Mouse (Mus musculus): ENCODE measurements around the gene Gjc2.

Gene Gjc2

DNA sequence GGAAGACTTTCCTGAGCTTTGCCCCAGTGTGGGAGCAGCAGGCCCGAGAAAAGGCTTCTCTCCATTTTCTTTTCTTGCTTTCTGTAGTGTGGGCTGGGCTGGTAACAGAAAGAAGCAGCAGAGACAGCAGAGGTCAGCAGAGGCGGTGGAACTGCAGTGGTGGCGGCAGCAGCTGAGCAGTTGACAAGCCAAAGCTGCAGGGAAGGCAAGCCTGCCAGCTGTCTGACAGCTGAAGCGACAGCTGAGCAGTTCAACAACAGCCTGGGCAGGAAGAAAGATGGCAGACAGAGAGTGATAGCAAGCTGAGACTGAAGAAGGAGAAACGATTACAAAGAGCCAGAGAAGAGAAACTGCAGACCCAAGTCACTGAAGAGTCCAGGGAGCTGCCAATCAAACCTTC, 21.6 kb downstream of the Gjc2 start:
- no peak for DNase-seq (ENCODE audit: low read depth, low spot score)

DNA sequence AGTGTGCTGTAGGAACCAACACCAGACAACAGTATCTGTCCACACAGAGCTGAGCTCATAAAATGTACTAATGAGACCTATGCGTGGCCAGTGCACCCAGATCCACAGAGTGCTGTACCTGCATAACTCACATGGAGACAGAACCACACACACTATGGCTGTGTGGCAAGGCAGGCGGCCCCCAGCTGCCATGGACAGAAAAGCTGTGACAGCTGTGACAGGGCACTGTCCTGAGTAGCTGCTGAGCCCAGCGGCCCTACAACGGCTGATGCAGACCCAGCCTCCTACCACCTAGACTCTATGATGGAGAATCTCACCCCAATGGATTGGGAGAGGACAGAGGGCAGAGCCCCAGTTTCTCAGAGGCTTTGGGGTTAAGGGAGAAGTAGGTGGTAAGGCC, 23.5 kb downstream of the Gjc2 start:
- no peak for DNase-seq (ENCODE audit: low read depth, low spot score)

DNA sequence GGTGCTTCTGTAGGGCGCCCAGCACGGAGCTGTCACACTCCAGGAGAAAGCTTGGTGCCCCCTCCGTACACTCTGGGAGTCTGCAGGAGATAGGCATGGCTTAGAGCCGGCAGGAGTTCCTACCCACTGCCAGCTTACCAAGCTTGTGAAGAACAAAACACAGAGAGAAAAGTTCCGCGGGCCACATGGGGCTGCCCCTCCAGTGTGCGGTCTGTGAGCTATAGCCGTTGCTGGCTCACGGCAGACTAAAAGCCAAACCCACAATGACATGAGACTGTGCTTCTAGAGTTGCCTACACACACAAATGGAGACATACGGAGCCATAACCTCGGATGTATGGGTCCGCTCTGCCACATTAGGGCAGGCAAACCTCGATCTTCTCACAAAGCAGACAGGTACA, 23.9 kb downstream of the Gjc2 start:
- no peak for DNase-seq (ENCODE audit: low read depth, low spot score)

DNA sequence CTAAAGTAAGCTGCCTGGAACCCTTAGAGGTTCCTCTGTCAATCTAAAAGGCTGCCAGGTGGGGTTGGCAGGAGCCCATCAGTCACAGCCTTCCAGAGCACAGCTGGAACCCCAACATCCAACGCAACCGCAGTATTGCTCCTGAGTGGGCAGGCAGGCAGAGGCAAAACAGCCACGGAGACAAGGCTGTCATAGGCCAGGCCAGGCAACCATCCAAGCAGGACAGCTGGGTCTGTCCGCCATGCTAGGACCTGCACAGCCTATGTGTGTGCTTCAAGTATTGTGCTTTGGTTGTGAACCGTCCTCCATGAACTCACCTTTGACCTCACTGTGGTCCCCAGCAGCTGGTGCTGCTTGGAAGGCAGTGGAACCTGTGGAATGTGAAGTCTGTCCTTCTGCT, 27.1 kb downstream of the Gjc2 start:
- no peak for DNase-seq (ENCODE audit: low read depth, low spot score)

DNA sequence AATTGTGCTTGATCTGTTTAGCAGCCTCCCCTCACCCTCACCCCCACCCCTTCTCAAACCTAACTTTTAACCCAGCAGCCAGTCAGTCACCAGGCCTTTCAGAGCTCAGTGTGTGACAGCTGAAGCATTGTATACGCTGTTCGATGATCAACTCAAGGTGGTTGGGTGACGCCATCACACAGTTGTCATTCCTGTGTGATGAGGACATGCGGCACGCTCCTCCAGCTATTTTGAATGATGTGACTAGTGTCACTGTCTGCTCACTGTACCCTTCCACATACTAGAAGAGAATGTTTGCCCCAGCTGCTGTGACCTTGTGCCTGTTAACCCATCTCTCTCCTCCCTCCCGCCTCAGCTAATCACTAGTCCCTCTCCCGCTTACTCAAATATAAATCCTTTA, 28.8 kb downstream of the Gjc2 start:
- DNase-seq (ENCODE audit: low read depth, low spot score), result no peak

DNA sequence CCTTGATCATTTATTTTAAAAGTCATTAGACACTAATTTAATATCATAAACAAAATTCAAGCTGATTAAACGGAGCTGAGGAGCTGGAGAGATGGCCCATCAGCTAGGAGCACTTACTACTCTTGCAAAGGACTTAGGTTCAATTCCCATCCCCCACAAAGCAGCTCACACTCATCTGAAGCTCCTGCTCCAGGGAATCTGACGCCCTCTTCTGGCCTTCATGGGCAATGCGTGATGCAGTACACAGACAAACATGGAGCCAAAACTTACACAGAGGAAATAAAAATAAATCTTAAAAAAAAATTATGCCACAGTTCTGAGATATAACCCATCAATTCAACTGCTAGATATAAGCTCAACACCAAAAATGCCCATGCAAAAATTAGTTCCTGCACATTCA, 31.3 kb downstream of the Gjc2 start:
- peak; percentile 41 for DNase-seq (ENCODE audit: low read depth, low spot score)

DNA sequence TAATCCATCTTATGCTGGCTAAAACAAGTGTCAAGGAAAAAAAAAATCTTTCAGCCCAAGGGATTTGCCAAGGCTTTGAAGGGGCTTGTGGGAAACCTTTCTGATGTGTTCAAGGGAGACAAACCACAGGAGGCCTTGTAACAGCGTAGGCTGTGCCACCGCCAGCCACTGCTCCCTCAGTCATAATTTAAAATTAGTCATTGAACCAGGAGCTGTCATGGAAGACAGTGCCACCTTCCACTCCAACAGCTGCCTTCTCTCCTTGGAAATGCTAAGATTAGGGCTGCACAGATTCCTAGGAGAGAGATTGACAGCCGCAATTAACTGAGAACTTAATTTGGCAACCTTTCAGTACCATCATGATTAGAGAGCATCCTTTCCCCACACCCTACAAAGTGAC, 33.7 kb downstream of the Gjc2 start:
- DNase-seq (ENCODE audit: low read depth, low spot score), result no peak

DNA sequence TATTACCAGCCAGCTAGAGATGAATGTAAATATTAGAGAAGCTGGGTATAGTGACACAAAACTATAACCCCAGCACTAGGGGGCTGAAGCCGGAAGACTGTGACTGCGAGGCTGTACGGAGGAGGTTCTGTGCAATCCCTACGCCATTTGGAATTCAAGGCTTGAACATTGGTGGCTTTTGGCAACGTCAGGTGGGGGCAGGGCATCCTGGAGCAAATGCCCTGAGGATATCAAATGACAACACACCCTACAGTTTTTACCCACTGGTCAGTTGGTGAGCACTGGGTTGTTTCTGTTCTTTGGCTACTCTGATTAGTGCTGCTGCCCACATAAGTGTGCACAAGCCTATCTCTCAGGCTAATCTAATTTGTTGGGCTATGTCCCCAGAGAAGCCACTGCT, 40.1 kb downstream of the Gjc2 start:
- no peak for DNase-seq (ENCODE audit: low read depth, low spot score)

DNA sequence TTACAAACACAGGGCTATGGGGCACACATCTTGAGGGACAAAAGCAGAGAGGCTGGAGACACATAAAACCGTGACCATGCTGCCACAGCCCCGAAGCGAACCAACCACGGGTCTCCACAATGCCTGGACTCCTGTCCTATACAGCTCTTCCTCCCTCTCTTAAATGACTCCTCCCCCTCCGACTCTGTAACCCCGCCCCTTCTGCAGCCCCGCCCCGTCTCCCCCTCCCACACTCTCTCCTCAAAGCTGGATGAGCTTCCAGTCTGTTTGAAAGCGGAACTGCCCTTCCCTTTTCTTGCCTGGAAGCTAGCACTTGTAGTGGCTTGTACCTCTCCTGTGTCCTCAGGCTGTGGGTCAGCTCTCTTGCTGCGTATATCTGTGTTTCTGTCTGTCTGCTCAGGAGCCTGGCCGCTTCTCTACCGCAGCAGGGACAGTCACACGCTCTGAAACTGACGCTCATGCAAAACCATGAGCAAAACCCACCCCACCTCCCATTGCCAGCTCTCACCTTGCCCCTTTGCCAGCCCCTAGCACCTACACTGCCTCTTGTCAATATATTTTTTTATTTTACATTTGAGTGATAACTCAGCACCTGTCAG, 41.1 kb downstream of the Gjc2 start:
- DNase-seq (ENCODE audit: low read depth, low spot score), result peak; percentile 31

DNA sequence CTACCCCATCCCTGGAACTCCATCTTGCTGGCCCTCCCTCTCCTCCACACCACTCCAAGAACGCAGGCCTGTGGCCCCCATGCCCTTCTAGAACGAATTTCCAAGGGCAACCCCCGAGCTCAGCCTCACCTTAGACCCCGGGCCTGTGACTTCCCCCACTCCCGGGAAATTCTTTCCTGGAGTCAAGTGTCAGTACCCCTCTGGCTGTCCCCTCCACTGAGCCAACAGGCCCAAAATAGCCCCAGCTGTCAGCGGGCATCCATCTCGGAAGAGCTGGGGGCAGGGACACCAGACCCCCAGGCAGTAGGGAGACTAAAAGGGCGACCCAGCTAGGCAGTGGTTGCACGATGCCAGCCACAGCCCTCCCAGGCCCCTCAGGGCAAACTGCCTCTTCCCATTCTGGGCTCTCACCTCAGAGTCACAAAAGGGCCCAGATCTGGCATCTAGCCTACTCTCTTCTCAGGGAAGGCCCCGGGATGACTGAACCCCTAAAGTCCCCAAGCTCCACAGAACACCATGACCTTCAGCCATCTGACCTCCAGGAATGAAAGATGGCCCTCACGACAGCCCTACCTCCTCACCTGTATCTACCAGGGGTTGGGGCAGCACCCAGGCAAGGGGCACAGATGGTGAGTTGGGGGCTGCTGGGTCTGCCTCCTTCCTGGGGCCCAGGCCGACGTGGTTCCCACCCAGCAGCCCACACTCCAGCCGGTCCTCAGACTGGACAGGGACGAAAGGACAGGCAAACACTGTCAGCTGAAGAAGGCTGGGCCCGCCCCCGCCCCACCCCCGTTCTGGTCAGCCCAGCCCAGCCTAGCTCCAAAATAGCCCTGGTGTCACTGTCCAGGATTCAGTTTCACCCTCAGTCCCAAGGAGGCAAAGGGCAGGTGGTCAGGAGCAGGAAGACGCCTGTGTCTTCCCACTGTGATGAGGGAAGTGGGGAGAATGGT, 44.2 kb downstream of the Gjc2 start:
- no peak for DNase-seq (ENCODE audit: low read depth, low spot score)

DNA sequence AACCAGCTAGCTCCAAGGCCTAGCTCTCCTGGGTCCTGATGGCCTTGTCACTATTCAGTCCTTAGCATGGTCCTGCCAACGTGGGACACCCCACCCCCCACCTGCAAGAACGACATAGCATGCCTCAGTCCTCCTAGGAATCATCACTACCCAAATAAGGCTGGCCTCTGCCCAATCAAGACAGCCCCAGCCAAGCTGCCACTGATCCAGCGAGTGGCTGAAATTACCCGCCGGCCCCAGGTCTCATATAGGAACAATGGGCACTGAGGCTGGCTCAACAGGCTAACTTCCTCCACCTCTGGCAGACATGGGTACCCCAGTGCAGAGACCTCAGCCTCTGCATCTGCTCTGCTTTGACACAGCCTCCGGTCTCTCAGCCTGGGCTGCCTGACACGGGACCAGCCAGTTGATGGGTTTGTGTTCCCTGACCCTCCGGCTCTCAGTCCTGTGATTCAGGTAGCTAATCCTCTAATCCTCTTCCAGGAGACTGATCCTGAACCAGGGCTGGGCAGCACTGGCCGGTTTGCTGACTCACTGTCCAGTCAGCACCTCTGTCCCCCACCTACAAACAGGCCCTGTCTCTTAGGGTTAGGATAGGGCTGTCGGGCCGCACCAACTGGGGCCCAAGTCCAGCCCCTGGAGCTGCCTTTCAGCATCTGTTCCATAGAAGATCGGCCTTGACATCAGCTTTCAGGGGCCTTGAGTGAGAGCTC, 45.9 kb downstream of the Gjc2 start:
- no peak for DNase-seq (ENCODE audit: low read depth, low spot score)

DNA sequence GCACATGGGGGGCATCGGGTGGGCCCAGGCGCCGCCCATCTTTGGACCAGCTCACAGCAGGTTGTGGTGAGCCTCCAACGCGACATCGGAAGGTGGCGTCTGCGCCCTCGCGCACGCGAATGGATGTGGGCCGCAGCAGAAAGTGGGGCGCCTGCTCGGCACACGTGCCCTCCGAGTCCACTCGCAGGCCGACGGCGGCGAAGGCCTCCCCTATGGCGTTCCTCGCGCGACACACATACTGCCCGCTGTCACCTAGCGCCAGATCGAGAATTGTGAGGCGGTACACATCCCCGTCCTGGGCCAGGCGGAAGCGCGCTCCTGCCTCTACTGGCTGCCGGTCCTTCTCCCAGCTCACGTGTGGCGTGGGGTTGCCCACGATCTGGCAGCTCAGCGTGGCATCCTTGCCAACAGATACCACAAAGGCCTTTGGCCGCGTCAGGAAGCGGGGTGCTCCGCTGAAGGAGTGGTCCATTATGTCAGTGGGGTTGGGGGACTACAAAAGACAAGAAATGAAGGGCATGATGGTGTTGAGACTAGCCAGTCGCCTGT, 47.0 kb downstream of the Gjc2 start, which contains the start of gene Obscn:
Gene Obscn, minus strand, starts transcription at position 499 of the 549 bp plus-strand sequence.
- no peak for DNase-seq (ENCODE audit: low read depth, low spot score)

DNA sequence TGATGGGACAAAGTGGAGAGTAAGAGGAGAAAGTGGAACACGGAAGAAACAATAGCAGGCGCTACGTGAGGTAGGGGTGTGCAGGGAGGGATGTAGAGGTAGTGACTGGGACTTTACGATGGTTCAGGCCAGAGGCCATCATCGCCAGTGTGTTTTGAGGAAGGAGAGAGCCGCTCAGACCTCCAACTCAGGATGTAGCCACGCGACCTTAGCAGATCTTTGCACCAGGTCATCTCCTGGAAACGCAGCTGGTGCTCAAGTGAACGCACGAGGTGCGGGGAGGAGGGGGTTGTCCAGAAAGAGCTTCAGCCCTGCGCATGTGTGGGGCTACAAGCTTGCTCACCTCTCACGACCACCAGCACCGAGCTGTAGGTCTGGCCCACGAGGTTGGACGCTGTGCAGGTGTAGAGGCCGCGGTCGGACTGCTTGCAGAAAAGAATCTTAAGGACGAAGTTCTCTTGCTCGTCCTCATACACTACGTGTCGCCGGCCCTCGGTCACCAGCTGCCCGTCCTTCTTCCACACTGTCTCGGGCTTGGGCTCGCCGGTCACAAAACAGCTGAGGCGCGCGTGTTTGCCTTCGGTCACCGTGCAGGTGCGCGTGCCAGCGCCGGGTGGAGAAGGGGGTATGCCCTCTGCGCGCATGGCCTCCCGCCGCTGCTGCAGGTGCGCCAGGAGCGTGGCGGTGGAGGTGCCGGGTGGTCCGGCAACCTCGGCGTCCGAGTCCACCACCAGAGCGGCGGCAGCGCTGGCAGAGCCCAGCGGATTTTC, 47.8 kb downstream of the Gjc2 start:
- DNase-seq (ENCODE audit: low read depth, low spot score), result no peak

DNA sequence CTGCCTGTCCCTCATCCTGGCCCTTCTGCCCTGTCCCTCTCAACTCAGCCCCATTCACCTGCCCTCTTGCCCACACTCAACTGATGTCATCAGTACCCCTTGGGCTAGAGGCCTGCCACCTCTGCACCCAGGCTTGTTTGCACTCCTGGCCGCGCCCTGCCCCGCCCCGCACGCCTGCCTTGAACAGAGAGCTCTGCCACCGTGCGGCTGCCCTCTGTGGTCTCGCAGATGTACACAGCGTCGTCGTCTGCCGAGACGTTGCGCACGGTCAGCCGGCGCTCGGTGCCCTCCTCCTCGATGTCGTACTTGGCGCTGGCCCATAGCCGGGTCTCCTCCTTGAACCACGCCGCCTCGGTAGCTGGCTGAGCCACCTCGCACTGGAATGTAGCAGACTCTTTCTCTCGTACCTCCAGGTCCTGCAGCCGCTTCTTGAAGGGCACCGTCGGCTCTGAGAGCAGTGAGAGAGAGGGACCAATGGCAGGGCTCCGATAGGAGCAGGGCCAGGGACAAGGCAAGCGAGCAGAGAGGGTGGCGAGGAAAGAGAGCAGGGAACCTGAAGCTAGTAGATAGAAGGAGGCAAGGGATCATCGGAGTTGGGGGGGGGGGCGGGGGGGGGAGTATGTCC, 48.5 kb downstream of the Gjc2 start:
- no peak for DNase-seq (ENCODE audit: low read depth, low spot score)

DNA sequence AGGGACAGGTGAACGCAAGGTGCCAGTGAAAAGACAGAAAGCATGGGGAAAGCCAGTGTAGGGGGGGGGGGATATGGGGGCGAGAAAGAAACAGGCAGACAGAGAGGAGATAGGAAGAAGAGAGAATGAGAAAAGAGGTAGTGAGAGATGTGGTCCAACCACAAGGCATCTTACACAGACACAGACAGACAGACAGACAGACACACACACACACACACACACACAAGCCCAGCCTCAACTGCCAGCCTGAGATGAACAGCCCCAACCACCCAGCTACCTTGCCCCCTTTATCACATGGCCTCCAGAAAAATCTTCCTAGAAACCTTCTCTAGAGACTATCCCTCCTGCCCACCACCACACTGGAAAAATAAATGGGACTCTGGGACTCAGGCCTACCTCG, 50.9 kb downstream of the Gjc2 start:
- no peak for DNase-seq (ENCODE audit: low read depth, low spot score)

DNA sequence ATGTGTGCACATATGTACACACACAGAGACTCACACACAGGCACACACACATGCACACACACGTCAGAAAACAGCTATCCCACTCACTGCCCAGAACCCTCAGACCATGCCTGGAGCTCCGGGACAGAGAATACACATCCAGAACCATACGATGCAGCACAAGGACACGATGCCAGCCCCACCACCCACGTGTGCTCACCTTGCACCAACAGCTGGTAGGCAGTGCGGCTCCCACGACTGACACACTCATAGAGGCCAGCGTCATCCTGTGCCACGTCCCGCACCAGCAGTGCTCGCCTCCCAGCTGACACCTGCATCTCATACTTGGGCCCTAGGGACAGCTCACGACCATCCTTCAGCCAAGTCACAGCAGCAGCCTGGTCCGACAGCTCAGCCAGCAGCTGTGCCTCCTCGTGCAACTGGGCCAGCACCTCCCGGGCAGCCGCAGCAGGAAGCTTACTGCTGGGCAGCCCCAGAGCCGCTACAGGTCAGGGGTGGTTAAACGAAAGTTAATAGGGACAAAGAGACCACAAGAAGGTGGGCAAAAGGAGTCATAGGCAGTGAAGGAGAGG, 51.6 kb downstream of the Gjc2 start:
- DNase-seq (ENCODE audit: low read depth, low spot score), result peak; percentile 79

DNA sequence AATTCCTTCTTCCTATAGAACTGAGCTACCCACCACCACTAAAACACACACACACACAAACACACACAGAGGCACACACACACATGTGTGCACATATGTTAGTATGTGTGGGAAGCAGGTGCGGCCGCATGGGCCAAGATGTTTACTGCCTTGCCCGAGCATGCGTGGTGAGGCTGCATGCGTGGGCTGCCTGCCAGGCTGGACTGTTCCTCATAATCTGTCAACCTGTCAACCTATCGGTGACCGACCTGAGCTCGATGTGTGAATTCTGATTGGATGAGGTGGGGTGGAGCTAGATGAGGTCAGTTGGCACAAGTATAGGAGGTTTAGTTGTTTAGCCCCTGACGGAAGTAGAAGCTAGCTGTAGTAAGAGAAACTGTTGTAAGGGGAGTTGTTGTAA, 52.2 kb downstream of the Gjc2 start:
- peak; percentile 76 for DNase-seq (ENCODE audit: low read depth, low spot score)
